Mouse (Mus musculus): ENCODE data around the gene Smarcd2. TPM values are rescaled to one million over a fixed set of nuclear protein-coding genes. Genes with fewer than 3 reads are reported as not detected.

Smarcd2 gene
- polyA plus RNA-seq (2014; fragmentation: Nextera tagmentation; extraction: Ambion mirVana) = 18.1 and 22.9 TPM in 2 replicates

DNA sequence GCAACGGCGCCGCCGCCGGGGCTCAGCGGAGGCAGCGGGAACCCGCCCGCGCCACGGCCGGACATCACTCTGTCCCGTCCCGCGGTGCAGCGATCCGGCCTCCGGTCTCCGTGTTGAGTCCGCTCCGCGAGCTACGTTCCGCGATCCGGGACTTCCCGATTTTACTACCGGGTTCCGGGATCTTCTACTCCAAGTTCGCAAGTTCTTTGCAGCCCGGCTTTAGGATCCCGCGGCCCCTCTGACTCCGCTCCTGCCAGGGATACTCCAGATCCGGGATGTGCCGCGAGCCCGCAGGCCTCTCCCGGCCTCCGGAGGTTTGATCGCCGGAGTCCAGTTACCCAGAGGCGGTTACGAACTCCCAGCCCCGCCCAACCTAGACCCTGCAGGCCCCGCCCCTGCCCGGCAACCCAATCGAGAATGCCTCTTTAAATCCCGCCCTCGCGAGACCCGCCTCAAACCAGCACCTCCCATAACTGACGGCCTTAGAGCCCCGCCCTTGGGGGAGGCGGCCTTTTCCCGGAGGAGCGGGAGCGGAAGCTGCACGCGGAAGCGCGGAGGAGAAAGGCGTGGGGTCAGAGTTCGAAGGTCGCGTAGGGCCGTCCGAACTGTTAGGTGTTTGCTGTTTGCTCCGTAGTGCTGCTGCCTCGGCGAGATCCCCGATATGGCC lies at the start of gene Smarcd2:
Smarcd2 (minus strand) TSS at position 329 of the 667 bp plus-strand sequence.
- H3K9ac ChIP-seq (ENCODE audit: low read length) = peak within 1 kb of the TSS; percentile 98
- peak; percentile 95 for ATAC-seq (ENCODE audit: insufficient number of reproducible peaks, insufficient read depth, low FRiP score, low read depth)

DNA sequence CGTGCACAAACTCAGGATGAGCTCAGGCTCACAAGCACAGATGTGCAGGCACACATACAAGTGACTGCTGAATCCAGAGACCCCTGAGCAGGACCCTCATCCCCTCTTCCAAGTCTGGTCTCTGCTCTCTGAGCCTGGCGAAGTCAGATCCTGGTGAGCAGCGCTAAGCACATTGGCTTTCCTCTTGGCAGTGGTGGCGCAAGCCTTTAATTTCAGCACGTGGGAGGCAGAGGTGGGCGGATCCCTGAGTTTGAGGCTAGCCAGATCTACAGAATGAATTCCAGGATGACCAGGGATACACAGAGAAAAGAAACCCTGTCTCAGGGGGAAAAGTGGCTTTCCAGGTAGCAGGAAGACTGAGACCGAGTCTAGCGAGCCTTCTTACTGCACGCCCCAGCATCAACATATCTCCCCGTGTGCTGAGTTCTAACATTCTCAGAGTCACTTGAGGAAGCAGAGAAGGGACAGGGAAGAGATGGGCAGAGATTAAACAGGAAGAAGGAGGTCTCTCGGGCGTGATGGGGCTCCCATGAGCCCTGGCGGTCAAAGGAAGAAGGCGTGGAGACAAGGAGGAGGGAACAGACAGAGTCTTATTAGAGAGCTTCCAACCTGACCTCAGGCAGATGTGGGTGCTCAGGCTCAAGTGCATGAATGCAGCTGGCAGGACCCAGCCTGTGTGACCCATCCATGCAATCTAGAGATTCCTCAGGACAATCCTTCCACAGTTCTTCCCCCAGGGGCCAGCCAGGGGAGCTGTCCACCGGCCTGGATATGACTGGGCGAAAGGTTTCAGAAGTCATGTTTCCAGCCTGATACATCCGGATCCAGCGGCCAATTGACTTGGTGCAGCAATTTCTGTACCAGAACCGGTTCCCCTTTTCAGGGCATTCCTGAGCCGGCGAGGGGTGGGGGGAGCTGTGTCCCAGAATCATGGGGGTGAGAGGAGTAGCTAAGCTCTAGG lies 45.9 kb upstream of the Smarcd2 start:
- WGBS = 64% methylated on average over 21 of the region's 21 CpGs
- H3K9me3 ChIP-seq (ENCODE audit: control insufficient read depth, low read length) = no peaks in the 10 kb centered on the region
- no peak overlapping the region for H3K9ac ChIP-seq (ENCODE audit: low read length)
- H3K27ac ChIP-seq (replicated peaks in 1 of 2; ENCODE audit: control insufficient read depth in 1 of 2, insufficient read depth in 1 of 2, low read depth in 2 of 2, low read length in 2 of 2) = no peak overlapping the region
- no peaks in the 10 kb centered on the region for H3K36me3 ChIP-seq (ENCODE audit: control insufficient read depth, insufficient read depth, low read length)
- peaks cover 0 to 2% of the 10 kb centered on the region in 2 experiments; a peak in 1 of 4 replicates for H3K4me1 ChIP-seq (ENCODE audit: control insufficient read depth in 2 of 2, insufficient read depth in 2 of 2, low read length in 2 of 2)
- no peak overlapping the region for H3K4me2 ChIP-seq (ENCODE audit: low read length)
- H3K27me3 ChIP-seq (ENCODE audit: control insufficient read depth, insufficient read depth, low read length) = no peaks in the 10 kb centered on the region
- ATAC-seq (ENCODE audit: insufficient number of reproducible peaks, insufficient read depth, low FRiP score, low read depth) = no peak
- H3K4me3 ChIP-seq (ENCODE audit: control insufficient read depth in 1 of 2, insufficient read depth in 1 of 2, low read depth in 1 of 2, low read length in 2 of 2) = no peak overlapping the region

More for the DNA sequence above, at the start of gene Smarcd2:
- Histone ChIP-seq H3K36me3 (ENCODE audit: control insufficient read depth, insufficient read depth, low read length) (peaks cover 3% of the 10 kb centered on the region; the same call in 1 of the 2 replicates), H3K27me3 (ENCODE audit: control insufficient read depth, insufficient read depth, low read length) (no peaks in the 10 kb centered on the region), H3K4me1 (ENCODE audit: control insufficient read depth in 2 of 2, insufficient read depth in 2 of 2, low read length in 2 of 2) (peaks cover 11 to 29% of the 10 kb centered on the region in 2 experiments), H3K4me3 (ENCODE audit: control insufficient read depth in 1 of 2, insufficient read depth in 1 of 2, low read depth in 1 of 2, low read length in 2 of 2) (peak within 1 kb of the TSS; percentile 96 to 97), H3K9me3 (ENCODE audit: control insufficient read depth, low read length) (no peaks in the 10 kb centered on the region), H3K4me2 (ENCODE audit: low read length) (peak within 1 kb of the TSS; percentile 75), H3K27ac (replicated peaks in 1 of 2; ENCODE audit: control insufficient read depth in 1 of 2, insufficient read depth in 1 of 2, low read depth in 2 of 2, low read length in 2 of 2) (peak within 1 kb of the TSS; percentile 80 to 93)
- WGBS = under 1% methylated on average over 72 of the region's 72 CpGs

DNA sequence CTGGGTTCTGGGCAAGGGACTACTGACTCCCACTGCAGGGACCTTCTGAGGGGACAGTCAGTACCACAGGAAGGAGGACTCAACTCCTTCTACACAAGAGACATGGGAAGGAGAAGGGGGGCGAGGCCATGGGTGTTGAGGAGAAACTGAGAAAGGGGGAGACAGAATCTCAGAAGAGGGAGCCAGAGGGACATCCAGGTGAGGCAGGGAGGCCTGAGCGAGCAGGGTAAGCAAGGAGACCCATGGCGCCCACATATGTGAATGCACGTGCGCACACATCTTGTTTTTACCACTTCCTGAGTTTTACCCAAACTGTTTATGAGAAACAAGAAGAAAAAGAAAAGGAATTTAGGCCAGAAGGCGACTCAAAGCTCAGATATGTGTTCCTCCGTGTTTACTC lies 45.0 kb upstream of the Smarcd2 start:
- no peak overlapping the region for H3K27ac ChIP-seq (replicated peaks in 1 of 2; ENCODE audit: control insufficient read depth in 1 of 2, insufficient read depth in 1 of 2, low read depth in 2 of 2, low read length in 2 of 2)
- peaks cover 0 to 2% of the 10 kb centered on the region in 2 experiments; a peak in 1 of 4 replicates for H3K4me1 ChIP-seq (ENCODE audit: control insufficient read depth in 2 of 2, insufficient read depth in 2 of 2, low read length in 2 of 2)
- H3K9ac ChIP-seq (ENCODE audit: low read length) = no peak overlapping the region
- no peaks in the 10 kb centered on the region for H3K9me3 ChIP-seq (ENCODE audit: control insufficient read depth, low read length)
- WGBS = 75% methylated on average over 7 of the region's 7 CpGs
- H3K27me3 ChIP-seq (ENCODE audit: control insufficient read depth, insufficient read depth, low read length) = no peaks in the 10 kb centered on the region
- H3K4me2 ChIP-seq (ENCODE audit: low read length) = no peak overlapping the region
- no peak for ATAC-seq (ENCODE audit: insufficient number of reproducible peaks, insufficient read depth, low FRiP score, low read depth)
- H3K36me3 ChIP-seq (ENCODE audit: control insufficient read depth, insufficient read depth, low read length) = no peaks in the 10 kb centered on the region
- no peak overlapping the region for H3K4me3 ChIP-seq (ENCODE audit: control insufficient read depth in 1 of 2, insufficient read depth in 1 of 2, low read depth in 1 of 2, low read length in 2 of 2)

DNA sequence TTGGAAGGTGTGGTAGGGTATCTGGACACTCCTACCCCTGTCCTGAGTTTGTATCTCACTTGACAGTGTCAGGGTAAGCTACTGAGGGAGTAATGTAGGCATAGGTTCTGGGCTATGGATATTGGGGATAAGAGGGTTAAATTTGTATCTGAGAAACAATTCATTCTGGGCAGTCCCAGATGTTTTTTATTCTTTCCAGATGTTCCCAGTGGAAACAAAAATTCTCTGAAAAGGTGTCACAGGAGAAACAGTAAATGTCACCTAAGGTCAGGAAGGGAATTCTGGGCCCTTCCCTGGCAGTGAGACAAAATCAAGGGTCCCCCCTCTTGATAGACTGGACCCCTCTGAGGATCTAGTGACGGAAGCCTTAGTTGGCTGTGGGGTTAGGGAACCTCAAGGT lies 43.6 kb upstream of the Smarcd2 start:
- Histone ChIP-seq H3K36me3 (ENCODE audit: control insufficient read depth, insufficient read depth, low read length) (no peaks in the 10 kb centered on the region), H3K4me3 (ENCODE audit: control insufficient read depth in 1 of 2, insufficient read depth in 1 of 2, low read depth in 1 of 2, low read length in 2 of 2) (no peak overlapping the region), H3K4me1 (ENCODE audit: control insufficient read depth in 2 of 2, insufficient read depth in 2 of 2, low read length in 2 of 2) (peaks cover 0 to 2% of the 10 kb centered on the region in 2 experiments; a peak in 1 of 4 replicates), H3K9ac (ENCODE audit: low read length) (no peak overlapping the region), H3K9me3 (ENCODE audit: control insufficient read depth, low read length) (no peaks in the 10 kb centered on the region), H3K27me3 (ENCODE audit: control insufficient read depth, insufficient read depth, low read length) (no peaks in the 10 kb centered on the region), H3K4me2 (ENCODE audit: low read length) (no peak overlapping the region), H3K27ac (replicated peaks in 1 of 2; ENCODE audit: control insufficient read depth in 1 of 2, insufficient read depth in 1 of 2, low read depth in 2 of 2, low read length in 2 of 2) (no peak overlapping the region)
- ATAC-seq (ENCODE audit: insufficient number of reproducible peaks, insufficient read depth, low FRiP score, low read depth) = no peak
- WGBS = 74% methylated on average over 1 of the region's 1 CpGs

DNA sequence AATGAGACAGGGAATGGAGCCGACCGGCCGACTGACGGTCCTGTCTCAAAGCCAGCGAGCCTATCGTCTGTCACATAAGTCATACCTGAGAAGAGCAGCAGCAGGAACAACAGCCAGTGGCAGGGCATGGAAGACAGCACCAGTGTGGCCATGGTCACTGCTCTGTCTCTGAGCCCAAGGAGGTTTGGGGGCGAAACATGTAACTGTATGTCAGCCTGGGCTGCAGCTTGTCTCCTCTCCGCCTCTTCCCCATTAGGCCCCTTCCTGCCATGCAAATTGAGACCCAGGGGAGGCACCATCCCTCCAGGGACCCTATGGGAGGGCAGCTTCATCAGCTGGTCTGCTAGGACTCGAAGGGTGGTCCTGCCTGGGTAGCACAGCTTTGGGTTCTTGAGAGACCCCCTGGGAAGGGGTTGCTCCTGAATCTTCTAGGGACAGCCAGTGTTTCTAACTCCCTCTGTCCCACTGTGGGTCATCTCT lies 41.6 kb upstream of the Smarcd2 start, which contains the start of gene Cd79b:
Cd79b (minus strand) TSS at position 430 of the 480 bp plus-strand sequence.
- Histone ChIP-seq H3K27ac (replicated peaks in 1 of 2; ENCODE audit: control insufficient read depth in 1 of 2, insufficient read depth in 1 of 2, low read depth in 2 of 2, low read length in 2 of 2) (no peak within 1 kb of the TSS), H3K4me1 (ENCODE audit: control insufficient read depth in 2 of 2, insufficient read depth in 2 of 2, low read length in 2 of 2) (peaks cover 0 to 2% of the 10 kb centered on the region in 2 experiments; a peak in 1 of 4 replicates), H3K9ac (ENCODE audit: low read length) (no peak within 1 kb of the TSS), H3K36me3 (ENCODE audit: control insufficient read depth, insufficient read depth, low read length) (no peaks in the 10 kb centered on the region), H3K27me3 (ENCODE audit: control insufficient read depth, insufficient read depth, low read length) (no peaks in the 10 kb centered on the region), H3K4me3 (ENCODE audit: control insufficient read depth in 1 of 2, insufficient read depth in 1 of 2, low read depth in 1 of 2, low read length in 2 of 2) (no peak within 1 kb of the TSS), H3K4me2 (ENCODE audit: low read length) (no peak within 1 kb of the TSS), H3K9me3 (ENCODE audit: control insufficient read depth, low read length) (no peaks in the 10 kb centered on the region)
- 60% methylated on average over 9 of the region's 9 CpGs for WGBS
- no peak for ATAC-seq (ENCODE audit: insufficient number of reproducible peaks, insufficient read depth, low FRiP score, low read depth)

DNA sequence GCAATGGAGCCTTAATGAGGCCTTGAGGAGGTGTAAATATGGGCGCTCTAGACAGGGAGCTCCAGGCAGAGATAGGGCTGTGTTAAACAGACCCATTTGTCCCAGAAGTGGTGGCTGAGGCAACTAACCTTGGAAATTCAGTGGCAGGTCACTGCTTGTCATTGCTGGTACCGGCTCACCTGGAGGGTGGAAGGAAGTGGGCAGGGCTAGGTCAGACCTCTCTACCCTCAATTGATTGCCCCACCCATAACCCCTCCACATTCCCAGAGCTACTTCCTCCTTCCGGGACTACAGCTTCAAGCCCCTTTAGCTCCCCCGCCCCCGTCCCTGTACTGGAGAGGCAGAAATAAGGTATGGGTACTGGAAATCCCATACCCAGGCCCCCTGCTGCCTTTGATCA lies 40.8 kb upstream of the Smarcd2 start:
- H3K27ac ChIP-seq (replicated peaks in 1 of 2; ENCODE audit: control insufficient read depth in 1 of 2, insufficient read depth in 1 of 2, low read depth in 2 of 2, low read length in 2 of 2) = no peak overlapping the region
- H3K9ac ChIP-seq (ENCODE audit: low read length) = no peak overlapping the region
- no peaks in the 10 kb centered on the region for H3K27me3 ChIP-seq (ENCODE audit: control insufficient read depth, insufficient read depth, low read length)
- H3K4me2 ChIP-seq (ENCODE audit: low read length) = no peak overlapping the region
- H3K9me3 ChIP-seq (ENCODE audit: control insufficient read depth, low read length) = no peaks in the 10 kb centered on the region
- 67% methylated on average over 5 of the region's 5 CpGs for WGBS
- H3K4me1 ChIP-seq (ENCODE audit: control insufficient read depth in 2 of 2, insufficient read depth in 2 of 2, low read length in 2 of 2) = peaks cover 0 to 2% of the 10 kb centered on the region in 2 experiments; a peak in 1 of 4 replicates
- ATAC-seq (ENCODE audit: insufficient number of reproducible peaks, insufficient read depth, low FRiP score, low read depth) = no peak
- no peak overlapping the region for H3K4me3 ChIP-seq (ENCODE audit: control insufficient read depth in 1 of 2, insufficient read depth in 1 of 2, low read depth in 1 of 2, low read length in 2 of 2)
- no peaks in the 10 kb centered on the region for H3K36me3 ChIP-seq (ENCODE audit: control insufficient read depth, insufficient read depth, low read length)

DNA sequence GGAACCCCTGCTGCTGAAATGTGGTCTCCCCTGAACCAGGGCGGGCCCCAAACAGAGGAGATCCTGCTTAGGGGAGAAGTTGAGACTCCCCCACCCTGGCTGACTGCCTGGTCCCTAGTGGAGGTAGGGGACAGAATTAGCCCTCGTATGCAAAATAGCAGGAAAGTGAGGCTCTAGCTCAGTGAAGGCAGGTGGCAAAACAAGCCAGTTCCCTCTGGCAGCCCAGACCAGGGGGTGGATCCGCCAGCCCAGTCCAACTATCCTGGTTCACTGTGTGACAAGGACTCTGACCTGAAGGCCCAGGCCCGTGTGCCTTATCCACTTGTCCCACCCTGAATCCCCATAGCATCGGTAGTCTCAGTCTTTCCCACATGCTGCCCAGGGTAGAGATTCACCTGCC lies 37.4 kb upstream of the Smarcd2 start:
- Histone ChIP-seq H3K4me2 (ENCODE audit: low read length) (no peak overlapping the region), H3K36me3 (ENCODE audit: control insufficient read depth, insufficient read depth, low read length) (no peaks in the 10 kb centered on the region), H3K4me3 (ENCODE audit: control insufficient read depth in 1 of 2, insufficient read depth in 1 of 2, low read depth in 1 of 2, low read length in 2 of 2) (no peak overlapping the region), H3K9me3 (ENCODE audit: control insufficient read depth, low read length) (no peaks in the 10 kb centered on the region), H3K27ac (replicated peaks in 1 of 2; ENCODE audit: control insufficient read depth in 1 of 2, insufficient read depth in 1 of 2, low read depth in 2 of 2, low read length in 2 of 2) (no peak overlapping the region), H3K27me3 (ENCODE audit: control insufficient read depth, insufficient read depth, low read length) (no peaks in the 10 kb centered on the region), H3K9ac (ENCODE audit: low read length) (no peak overlapping the region), H3K4me1 (ENCODE audit: control insufficient read depth in 2 of 2, insufficient read depth in 2 of 2, low read length in 2 of 2) (peaks cover 0 to 2% of the 10 kb centered on the region in 2 experiments; a peak in 1 of 4 replicates)
- 62% methylated on average over 5 of the region's 5 CpGs for whole genome bisulfite sequencing
- no peak for ATAC-seq (ENCODE audit: insufficient number of reproducible peaks, insufficient read depth, low FRiP score, low read depth)
